Mouse (Mus musculus) thymus, adult 2 months (tissue): Measurements from ENCODE around the gene Lgmn. TPM values are rescaled to one million over a fixed set of nuclear protein-coding genes. Genes with fewer than 3 reads are reported as not detected.

Experiments used
- DNase-seq: peaks from one replicate; pipeline ENCODE4 v3.0.0; 2021
- H3K27ac ChIP-seq: fragments of 200-500 bp; 2 replicates; pipeline ENCODE4 v1.5.1; 2012; ENCODE audit warnings: low read length, control low read depth; ENCODE audit not compliant: control insufficient read depth, insufficient read depth
- H3K27me3 ChIP-seq: fragments of 200-500 bp; 2 replicates; pipeline ENCODE4 v1.6.1; 2012; ENCODE audit warnings: mild to moderate bottlenecking, low read length, moderate library complexity, mixed read lengths; ENCODE audit not compliant: control insufficient read depth, insufficient read depth
- H3K36me3 ChIP-seq: fragments of 200-500 bp; 2 replicates; pipeline ENCODE4 v1.6.1; 2012; ENCODE audit warnings: mild to moderate bottlenecking, low read length, moderate library complexity; ENCODE audit not compliant: control insufficient read depth, insufficient read depth
- H3K4me1 ChIP-seq: fragments of 200-500 bp; replicated peaks from 2 replicates; pipeline ENCODE4 v1.6.1; 2012; ENCODE audit warnings: low read length; ENCODE audit not compliant: control insufficient read depth, insufficient read depth
- H3K4me3 ChIP-seq: fragments of 200-500 bp; 2 replicates; pipeline ENCODE4 v1.5.1; 2012; ENCODE audit warnings: mild to moderate bottlenecking, low read length, control low read depth, moderate library complexity; ENCODE audit not compliant: control insufficient read depth, insufficient read depth
- CTCF ChIP-seq: fragments of 200-500 bp; IDR thresholded peaks from 2 replicates; pipeline ENCODE4 v1.5.1; 2012; ENCODE audit warnings: mild to moderate bottlenecking, control low read depth, low read length, moderate library complexity, borderline replicate concordance; ENCODE audit not compliant: control insufficient read depth, poor library complexity, insufficient read depth; ENCODE audit errors: extremely low read depth
- POLR2A ChIP-seq: fragments of 200-500 bp; IDR thresholded peaks from 2 replicates; pipeline ENCODE4 v1.6.1; 2012; ENCODE audit warnings: mild to moderate bottlenecking, low read length, control low read depth, moderate library complexity; ENCODE audit not compliant: control insufficient read depth, poor library complexity, insufficient read depth; ENCODE audit errors: extremely low read depth
- WGBS: fragments of 180-500 bp; shearing (Covaris S2); methylation state at CpG from one replicate; pipeline ENCODE4 v1.1.7; 2018; 5-methylcytosine and 5-hydroxymethylcytosine counted together
- polyA plus RNA-seq: library from polyadenylated mRNA; depleted of rRNA; stranded (reverse); fragments of >200 nt; gene quantifications from 2 replicates; pipeline ENCODE4 v1.2.3, GENCODE M21; 2012

Gene Lgmn
- polyA plus RNA-seq, 1 experiment, result 88.9 TPM

- H3K27me3 ChIP-seq, result no peaks in the 10 kb centered on the region
These were observed 2.6 kb downstream of the Lgmn start for GRCm38 (mm10) chr12:102436939-102437526.

GRCm38 (mm10) chr12:102434107-102434506 is 5.5 kb downstream of the Lgmn start:
- H3K4me3 ChIP-seq, result no peak overlapping the region
- no peak for DNase-seq
- 93% methylated on average over 4 of the region's 4 CpGs for WGBS
- no peak overlapping the region for H3K27ac ChIP-seq
- H3K27me3 ChIP-seq, result no peaks in the 10 kb centered on the region
- no peak for TF ChIP-seq CTCF
- no peak for TF ChIP-seq POLR2A
- 0 out of 2 replicates have a peak, but pooled peaks cover 1% of the 10 kb centered on the region for H3K4me1 ChIP-seq
- H3K36me3 ChIP-seq, result no peaks in the 10 kb centered on the region

More at GRCm38 (mm10) chr12:102436939-102437526, 2.6 kb downstream of the Lgmn start:
- Histone ChIP-seq H3K27ac (no peak overlapping the region), H3K36me3 (no peaks in the 10 kb centered on the region), H3K4me3 (no peak overlapping the region), H3K4me1 (peaks cover 7% of the 10 kb centered on the region)
- no peak for DNase-seq
- TF ChIP-seq POLR2A, result no peak
- no peak for TF ChIP-seq CTCF
- WGBS, result 86% methylated on average over 10 of the region's 10 CpGs

GRCm38 (mm10) chr12:102432238-102432637 is 7.4 kb downstream of the Lgmn start:
- TF ChIP-seq POLR2A (no peak), CTCF (no peak)
- DNase-seq, result no peak
- 91% methylated on average over 12 of the region's 12 CpGs for WGBS
- H3K36me3 ChIP-seq, result no peaks in the 10 kb centered on the region
- H3K27ac ChIP-seq, result no peak overlapping the region
- H3K4me3 ChIP-seq, result no peak overlapping the region
- H3K4me1 ChIP-seq, result no peaks in the 10 kb centered on the region
- H3K27me3 ChIP-seq, result no peaks in the 10 kb centered on the region

- DNase-seq, result no peak
- Histone ChIP-seq H3K27ac (no peak overlapping the region), H3K4me1 (peaks cover 1% of the 10 kb centered on the region), H3K27me3 (no peaks in the 10 kb centered on the region), H3K36me3 (no peaks in the 10 kb centered on the region), H3K4me3 (no peak overlapping the region)
- 89% methylated on average over 4 of the region's 4 CpGs for WGBS
- TF ChIP-seq CTCF, result no peak
- TF ChIP-seq POLR2A, result no peak
These were observed 9.4 kb downstream of the Lgmn start for GRCm38 (mm10) chr12:102430228-102430627.

- no peaks in the 10 kb centered on the region for H3K36me3 ChIP-seq
- no peak for DNase-seq
- TF ChIP-seq POLR2A (no peak), CTCF (no peak)
- H3K27ac ChIP-seq, result no peak overlapping the region
- no peak overlapping the region for H3K4me3 ChIP-seq
- 75% methylated on average over 5 of the region's 5 CpGs for WGBS
- peaks cover 3% of the 10 kb centered on the region for H3K4me1 ChIP-seq
- no peaks in the 10 kb centered on the region for H3K27me3 ChIP-seq
These were observed 10.0 kb downstream of the Lgmn start for GRCm38 (mm10) chr12:102429656-102430055.

- peaks cover 3% of the 10 kb centered on the region for H3K4me1 ChIP-seq
- 96% methylated on average over 7 of the region's 7 CpGs for WGBS
- no peak for DNase-seq
- H3K36me3 ChIP-seq, result no peaks in the 10 kb centered on the region
- no peak for TF ChIP-seq POLR2A
- no peak for TF ChIP-seq CTCF
- no peaks in the 10 kb centered on the region for H3K27me3 ChIP-seq
- no peak overlapping the region for H3K4me3 ChIP-seq
- no peak overlapping the region for H3K27ac ChIP-seq
These were observed 13.3 kb downstream of the Lgmn start for GRCm38 (mm10) chr12:102426285-102426684.

GRCm38 (mm10) chr12:102425048-102425578 is 14.5 kb downstream of the Lgmn start:
- H3K27me3 ChIP-seq, result no peaks in the 10 kb centered on the region
- no peaks in the 10 kb centered on the region for H3K36me3 ChIP-seq
- 35% methylated on average over 4 of the region's 4 CpGs for WGBS
- no peak overlapping the region for H3K27ac ChIP-seq
- no peak overlapping the region for H3K4me3 ChIP-seq
- TF ChIP-seq POLR2A (no peak), CTCF (no peak)
- peak; percentile 21 for DNase-seq
- H3K4me1 ChIP-seq, result peaks cover 3% of the 10 kb centered on the region
